Mouse (Mus musculus): ENCODE results near the gene Fbxw17.
"Not testable (repeated sequence)": the region's sequence is repeated elsewhere in the genome, so short reads cannot be mapped to it uniquely, and the experiment has no call there.

DNA sequence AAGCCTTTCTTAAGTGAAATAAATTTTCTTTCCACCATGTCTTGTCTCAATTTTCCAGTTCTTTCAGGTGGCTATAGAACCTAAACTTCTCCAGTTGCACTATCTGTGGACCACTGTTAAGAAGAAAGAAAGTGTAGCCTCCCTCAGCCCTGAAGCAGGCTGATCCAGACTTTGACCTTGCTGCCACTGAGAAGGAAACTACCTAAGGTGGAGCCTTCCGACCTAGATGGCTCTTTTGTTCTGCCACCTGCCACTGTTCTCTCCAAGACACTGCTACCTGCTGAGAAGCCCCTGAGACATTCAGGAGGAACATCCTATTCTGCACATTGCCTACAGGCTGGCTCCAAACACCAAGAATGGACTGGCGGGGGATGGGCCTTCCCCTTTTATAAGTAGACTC is 42.8 kb downstream of the Fbxw17 start:
- TF ChIP-seq TAL1, GATA1 (IDR thresholded peaks at IDR 0.05; ENCODE audit: low read length): not testable (repeated sequence)
